Mouse (Mus musculus) lung, adult 2 months (tissue): Measurements from ENCODE around the gene Nrip3. TPM values are rescaled to one million over a fixed set of nuclear protein-coding genes. Genes with fewer than 3 reads are reported as not detected.

Experiments
- DNase-seq: peaks from one replicate; pipeline ENCODE4 v3.0.0; 2022
- H3K4me1 ChIP-seq: fragments of 200-500 bp; 2 replicates; pipeline ENCODE4 v1.6.1; 2011; ENCODE audit warnings: low read length; ENCODE audit not compliant: control insufficient read depth, insufficient read depth
- H3K4me3 ChIP-seq: fragments of 200-500 bp; replicated peaks from 2 replicates; pipeline ENCODE3; 2011; ENCODE audit warnings: low read depth, mild to moderate bottlenecking, control low read depth, low read length; ENCODE audit errors: extremely low read depth
- CTCF ChIP-seq: fragments of 200-500 bp; IDR thresholded peaks from 2 replicates; pipeline ENCODE4 v1.5.1; 2011; ENCODE audit warnings: mild to moderate bottlenecking, low read length, control low read depth; ENCODE audit not compliant: insufficient read depth
- POLR2A ChIP-seq: fragments of 200-500 bp; IDR thresholded peaks from 2 replicates; pipeline ENCODE4 v1.6.1; 2011; ENCODE audit warnings: low read depth, mild to moderate bottlenecking, control low read depth, low read length, borderline replicate concordance; ENCODE audit errors: extremely low read depth
- WGBS: fragments of 180-500 bp; shearing (Covaris S2); methylation state at CpG from one replicate; pipeline ENCODE4 v1.1.7; 2018; 5-methylcytosine and 5-hydroxymethylcytosine counted together
- polyA plus RNA-seq: library from polyadenylated mRNA; depleted of rRNA; stranded (reverse); fragments of >200 nt; gene quantifications from 2 replicates; pipeline ENCODE4 v1.2.3, GENCODE M21; 2012; rRNA removed

Gene Nrip3
- 0.05 and 0.22 TPM in 2 replicates for polyA plus RNA-seq

DNA sequence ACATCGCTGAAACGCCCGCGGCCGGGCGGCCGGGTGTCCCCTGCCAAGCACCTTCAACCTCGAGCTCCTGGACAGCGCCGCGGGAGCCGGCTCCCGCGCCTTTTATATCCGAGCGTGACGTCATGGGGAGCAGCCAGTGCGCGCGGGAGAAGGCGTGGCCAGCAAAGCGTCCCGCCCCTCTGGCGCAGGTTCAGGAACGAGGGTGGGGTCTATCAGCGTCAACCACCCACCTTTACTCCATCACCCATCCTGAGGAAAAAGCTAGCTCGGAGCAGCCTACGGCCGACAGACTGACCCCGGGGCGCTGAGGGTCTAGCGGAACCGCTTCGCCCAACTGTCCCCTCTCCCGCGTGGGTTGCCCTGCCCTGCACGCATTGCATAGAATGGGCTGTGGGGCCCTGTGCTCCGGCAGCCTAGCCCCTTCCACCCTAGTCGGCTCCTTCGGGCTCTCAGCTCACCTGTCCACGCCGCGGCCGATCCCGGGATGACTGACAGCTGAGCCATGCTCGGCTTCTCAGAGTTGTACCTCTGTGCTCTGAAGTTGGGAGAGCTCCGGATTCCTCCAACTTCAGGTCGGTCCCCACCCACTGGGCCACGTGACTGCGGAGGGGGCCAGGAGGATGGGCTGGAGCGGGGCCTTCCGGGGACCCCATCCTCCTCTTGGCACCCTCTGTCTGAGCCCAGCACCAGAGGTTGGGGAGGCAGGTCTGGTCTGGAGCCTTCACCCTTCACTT lies at the start of gene Nrip3:
Nrip3 (minus strand) TSS at position 556 of the 734 bp plus-strand sequence.
- WGBS = 3% methylated on average over 52 of the region's 52 CpGs
- H3K4me1 ChIP-seq = peaks cover 5% of the 10 kb centered on the region; the same call in 1 of the 2 replicates
- no peak for TF ChIP-seq POLR2A
- no peak for TF ChIP-seq CTCF
- DNase-seq = peak; percentile 58
- H3K4me3 ChIP-seq = peak within 1 kb of the TSS; percentile 49

DNA sequence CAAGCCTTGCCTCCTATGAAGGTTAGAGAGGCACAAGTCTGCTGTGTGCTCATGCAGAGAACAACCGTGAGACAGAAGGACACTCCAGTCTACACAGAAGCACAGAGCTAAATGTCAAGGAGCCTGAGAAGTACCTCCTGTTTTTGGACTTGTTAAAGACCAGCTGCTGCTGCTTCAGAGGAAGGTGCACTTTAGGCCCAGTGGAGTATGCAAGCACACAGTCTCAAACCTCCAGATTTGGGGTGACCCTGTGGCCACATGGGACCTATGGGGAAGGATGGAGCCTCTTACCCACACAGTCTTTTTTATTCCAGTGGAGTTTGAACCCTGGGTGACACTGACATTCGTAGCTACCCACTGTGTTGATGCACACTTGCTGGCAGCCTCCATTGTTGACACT lies 49.6 kb upstream of the Nrip3 start:
- H3K4me1 ChIP-seq = peaks cover 2% of the 10 kb centered on the region; the same call in 1 of the 2 replicates
- H3K4me3 ChIP-seq = no peak overlapping the region
- no peak for DNase-seq
- no peak for TF ChIP-seq CTCF
- WGBS = 53% methylated on average over 2 of the region's 2 CpGs

- H3K4me1 ChIP-seq = peaks cover 2% of the 10 kb centered on the region
- no peak overlapping the region for H3K4me3 ChIP-seq
- TF ChIP-seq CTCF (no peak), POLR2A (no peak)
- no peak for DNase-seq
- WGBS = 45% methylated on average over 8 of the region's 8 CpGs
These were observed 45.1 kb upstream of the Nrip3 start for GRCm38 (mm10) chr7:109826911-109827310.

DNA sequence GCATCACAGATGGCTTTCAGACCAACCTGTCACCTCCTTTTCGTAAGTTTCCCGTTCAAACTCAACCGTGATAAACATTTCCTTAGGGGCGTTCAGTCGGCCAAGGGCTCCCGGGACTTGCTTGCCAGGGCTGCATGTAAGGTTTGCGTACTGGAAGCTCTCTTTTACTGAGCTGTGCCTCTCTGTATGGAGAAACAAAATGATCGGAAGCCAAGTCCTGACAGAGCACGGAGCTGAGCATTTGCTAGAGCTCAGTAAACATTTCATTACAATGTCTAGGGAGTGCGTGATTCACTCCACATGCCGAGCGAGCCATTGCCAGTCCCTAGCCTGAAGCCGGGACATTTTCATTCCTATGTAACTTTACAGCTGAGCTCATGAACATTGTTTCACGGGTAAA lies 43.5 kb upstream of the Nrip3 start:
- peak; percentile 9 for DNase-seq
- Histone ChIP-seq H3K4me1 (no peaks in the 10 kb centered on the region; the same call in 1 of the 2 replicates), H3K4me3 (no peak overlapping the region)
- 50% methylated on average over 14 of the region's 14 CpGs for WGBS
- TF ChIP-seq CTCF = no peak
- TF ChIP-seq POLR2A = no peak

DNA sequence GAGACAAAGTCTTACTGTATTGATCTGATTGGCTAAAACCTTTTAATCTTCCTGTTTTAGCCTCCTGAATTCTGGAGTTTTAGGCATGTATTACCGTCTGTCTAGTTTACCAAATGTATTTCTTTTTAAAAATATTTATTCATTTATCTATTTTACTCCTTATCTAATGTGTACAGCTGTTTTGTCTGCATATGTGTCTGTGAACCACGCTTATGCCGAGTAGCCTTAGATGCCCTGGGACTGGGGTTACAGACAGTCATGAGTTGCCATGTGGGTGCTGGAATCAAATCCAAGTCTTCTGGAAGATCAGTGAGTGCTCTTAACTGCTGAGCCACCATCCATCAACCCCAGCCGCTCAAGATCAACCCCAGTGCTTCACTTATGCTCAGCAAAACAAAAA lies 36.8 kb upstream of the Nrip3 start:
- TF ChIP-seq POLR2A (no peak), CTCF (no peak)
- no peak for DNase-seq
- no peaks in the 10 kb centered on the region for H3K4me1 ChIP-seq
- 70% methylated on average over 4 of the region's 4 CpGs for WGBS
- no peak overlapping the region for H3K4me3 ChIP-seq

DNA sequence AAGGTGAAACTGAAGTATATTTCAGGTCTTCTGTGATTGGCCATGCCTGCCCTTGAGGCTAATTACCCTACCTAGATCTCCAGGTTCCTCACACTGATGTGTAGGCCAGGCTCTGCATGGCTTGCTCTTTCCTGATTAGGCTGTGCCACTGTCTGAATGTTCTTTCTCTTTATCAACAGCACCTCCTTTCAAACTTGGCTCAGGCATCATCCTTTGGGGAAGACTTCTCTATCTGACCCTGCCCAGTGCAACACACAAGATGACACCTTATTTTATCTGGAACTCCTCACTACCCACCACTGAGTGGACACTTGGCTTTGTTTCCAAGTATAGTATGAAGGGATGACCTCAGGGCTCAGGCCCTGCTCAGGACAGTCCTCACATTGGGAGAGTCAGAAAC lies 36.1 kb upstream of the Nrip3 start:
- TF ChIP-seq POLR2A = no peak
- TF ChIP-seq CTCF = no peak
- Histone ChIP-seq H3K4me3 (no peak overlapping the region), H3K4me1 (no peaks in the 10 kb centered on the region)
- DNase-seq = no peak

- no peak for DNase-seq
These were observed 31.7 kb upstream of the Nrip3 start for GRCm38 (mm10) chr7:109813330-109814140.

DNA sequence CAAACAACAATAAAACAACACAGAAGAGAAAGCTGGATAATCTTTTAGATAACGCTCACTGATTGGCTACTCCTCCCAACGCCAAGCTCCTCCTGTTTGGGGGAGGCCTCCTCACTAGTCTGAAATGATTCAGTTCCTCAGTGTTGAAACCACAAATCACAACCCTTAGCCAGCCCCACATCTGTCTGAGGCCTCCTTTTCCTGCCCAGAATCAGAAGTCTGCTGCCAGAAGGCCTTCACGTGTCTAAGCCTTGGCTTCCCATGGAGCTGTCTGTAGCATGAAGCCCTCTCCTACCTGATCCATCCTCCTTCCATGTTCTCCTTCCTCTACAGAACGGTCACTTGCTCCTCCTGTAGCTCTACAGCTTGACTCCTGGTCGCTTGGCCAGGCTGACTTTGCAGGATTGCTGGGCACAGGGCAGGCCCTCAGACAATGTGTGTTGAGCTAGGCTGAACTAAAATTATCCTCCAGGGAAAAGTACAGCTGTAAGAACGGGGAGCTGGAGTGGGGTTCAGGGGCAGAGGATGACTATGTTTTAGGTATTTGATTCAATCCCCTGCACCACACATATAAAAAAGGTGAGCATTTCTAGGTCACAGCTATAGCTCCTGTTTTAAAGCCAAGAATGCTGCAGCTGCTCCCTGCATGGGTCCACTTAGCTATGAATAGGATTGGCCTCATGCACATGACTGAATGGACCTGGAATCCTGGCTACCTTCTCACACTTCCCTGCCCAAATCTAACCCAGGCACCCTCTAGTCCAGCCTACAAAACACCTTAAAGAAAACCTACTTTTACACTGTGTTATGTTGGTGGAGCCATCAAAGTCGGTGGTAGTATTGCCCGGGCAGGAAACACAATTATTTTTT lies 26.0 kb upstream of the Nrip3 start:
- H3K4me3 ChIP-seq = no peak overlapping the region
- DNase-seq = no peak
- WGBS = 73% methylated on average over 8 of the region's 8 CpGs
- TF ChIP-seq POLR2A (no peak), CTCF (no peak)
- no peaks in the 10 kb centered on the region for H3K4me1 ChIP-seq

More at GRCm38 (mm10) chr7:109813330-109814140, 31.7 kb upstream of the Nrip3 start:
- H3K4me3 ChIP-seq = no peak overlapping the region
- TF ChIP-seq CTCF (no peak), POLR2A (no peak)
- H3K4me1 ChIP-seq = no peaks in the 10 kb centered on the region
- 73% methylated on average over 4 of the region's 4 CpGs for WGBS

DNA sequence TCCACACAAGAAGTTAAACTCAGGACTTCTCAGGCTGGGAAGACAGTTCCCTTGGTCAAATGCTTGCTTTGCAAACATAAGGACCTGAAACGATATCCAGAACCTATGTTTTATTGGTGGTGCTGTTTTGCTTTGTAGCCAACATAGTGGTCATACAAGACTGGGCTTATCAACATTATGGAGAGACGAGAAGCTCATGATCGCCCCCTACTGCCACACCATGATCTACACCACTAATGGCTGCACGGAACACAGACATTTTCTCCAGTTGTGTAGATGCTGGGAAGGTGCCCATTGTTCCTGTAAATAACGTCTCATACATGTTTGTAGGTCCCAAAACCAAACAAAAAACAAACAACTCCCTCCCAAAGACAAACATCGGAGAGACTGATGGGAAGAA lies 23.0 kb upstream of the Nrip3 start:
- WGBS = 56% methylated on average over 6 of the region's 6 CpGs
- TF ChIP-seq POLR2A = no peak
- peak; percentile 39; the same call in 1 of the 2 replicates for TF ChIP-seq CTCF
- H3K4me3 ChIP-seq = no peak overlapping the region
- DNase-seq = peak; percentile 42
- no peaks in the 10 kb centered on the region for H3K4me1 ChIP-seq
